Mouse (Mus musculus) liver, adult 2 months (tissue): Measurements from ENCODE around the gene Pde9a.

Experiments used
- CTCF ChIP-seq: fragments of 200-500 bp; IDR thresholded peaks from 2 replicates; pipeline ENCODE4 v1.5.1; 2011; ENCODE audit warnings: low read depth, low read length, control low read depth
- POLR2A ChIP-seq: fragments of 200-500 bp; IDR thresholded peaks from 2 replicates; pipeline ENCODE4 v1.6.1; 2011; ENCODE audit warnings: low read length, control low read depth; ENCODE audit not compliant: insufficient read depth; ENCODE audit errors: extremely low read depth

DNA sequence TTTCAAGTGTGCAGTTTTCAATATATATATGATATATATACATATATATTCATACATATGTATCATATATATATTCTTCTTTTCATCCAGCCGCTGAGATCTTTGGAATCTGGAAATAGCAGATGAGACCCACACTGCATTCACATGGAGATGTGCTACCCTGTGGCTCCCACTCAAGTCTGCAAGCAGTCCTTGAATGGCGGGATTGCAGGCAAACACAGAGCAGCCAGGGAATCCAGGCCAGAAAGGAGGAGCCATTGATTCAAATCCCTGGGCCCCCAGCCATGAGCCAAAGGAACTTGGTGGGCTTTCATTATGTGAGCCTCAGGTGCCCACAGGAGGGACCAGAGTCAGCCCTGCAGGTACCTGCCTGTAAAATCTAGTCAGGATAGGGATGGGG lies 32.8 kb upstream of the Pde9a start:
- TF ChIP-seq CTCF (no peak), POLR2A (no peak)
